Mouse (Mus musculus): ENCODE measurements at regions not wholly inside any gene's neighbourhood (a gene's known extent, or its start where the extent isn't known, plus 50 kb on each side); places are given as distances from the start of the nearest gene placed in this dataset.

DNA sequence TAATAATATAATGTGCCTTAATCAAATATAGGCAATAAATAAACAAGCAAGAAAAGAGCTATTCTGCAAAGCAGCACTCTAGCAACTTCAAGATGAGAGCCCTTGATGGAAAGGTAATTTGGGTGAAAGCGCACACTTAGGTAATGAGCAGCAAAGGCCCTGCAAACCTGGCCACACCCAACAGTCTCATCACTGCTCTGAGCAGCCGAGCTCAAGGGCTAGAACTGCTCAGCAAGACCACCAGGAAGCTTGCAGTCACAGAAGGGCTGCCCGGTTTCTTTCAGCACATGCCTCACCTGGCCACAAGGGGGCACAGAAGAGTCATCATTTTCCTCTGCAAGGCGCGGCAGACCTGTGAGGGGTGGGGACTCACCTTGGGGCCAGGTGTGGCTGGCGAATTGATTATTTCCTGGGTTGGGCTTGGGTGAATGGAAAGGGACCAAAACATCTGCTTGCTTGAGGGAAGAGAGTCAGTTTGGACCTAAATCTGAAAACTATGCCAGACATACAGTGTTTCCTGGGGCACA lies 253.4 kb downstream of the Cbln1 start:
- H3K27ac ChIP-seq (ENCODE audit: insufficient read depth, low read length) = no peak overlapping the region
- H3K4me1 ChIP-seq (ENCODE audit: control insufficient read depth, insufficient read depth, low read length) = no peaks in the 10 kb centered on the region
- TF ChIP-seq POLR2A (IDR thresholded peaks at IDR 0.05; ENCODE audit: low read depth, low read length) = no peak
- peak; percentile 35; the same call in 1 of the 2 replicates for TF ChIP-seq CTCF (IDR thresholded peaks at IDR 0.05; ENCODE audit: borderline replicate concordance, insufficient read depth, low read length)
- H3K4me3 ChIP-seq (ENCODE audit: insufficient read depth, low read length) = no peak overlapping the region

DNA sequence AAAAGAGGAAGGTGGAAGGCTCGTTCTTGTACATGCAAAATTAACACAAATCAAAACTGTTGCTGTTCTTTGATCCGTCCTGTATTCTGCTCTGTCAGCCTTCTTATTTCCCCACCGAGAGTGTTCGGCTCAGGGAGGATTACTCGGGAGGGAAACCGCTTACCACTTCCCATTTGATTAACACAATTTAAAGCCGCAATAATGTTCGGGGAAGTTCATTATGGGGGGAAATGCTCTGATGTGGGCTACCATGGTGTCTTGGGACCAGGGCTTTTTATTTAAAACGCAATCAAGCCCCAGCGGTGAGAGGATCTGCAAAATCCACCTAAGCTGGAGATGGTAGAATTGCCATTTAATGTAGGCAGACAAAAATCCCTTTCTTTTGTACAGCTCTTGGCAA lies 257.4 kb downstream of the Cbln1 start:
- no peaks in the 10 kb centered on the region for H3K4me1 ChIP-seq (ENCODE audit: control insufficient read depth, insufficient read depth, low read length)
- no peak for TF ChIP-seq POLR2A (IDR thresholded peaks at IDR 0.05; ENCODE audit: low read depth, low read length)
- no peak for TF ChIP-seq CTCF (IDR thresholded peaks at IDR 0.05; ENCODE audit: borderline replicate concordance, insufficient read depth, low read length)
- H3K4me3 ChIP-seq (ENCODE audit: insufficient read depth, low read length) = no peak overlapping the region
- no peak overlapping the region for H3K27ac ChIP-seq (ENCODE audit: insufficient read depth, low read length)

DNA sequence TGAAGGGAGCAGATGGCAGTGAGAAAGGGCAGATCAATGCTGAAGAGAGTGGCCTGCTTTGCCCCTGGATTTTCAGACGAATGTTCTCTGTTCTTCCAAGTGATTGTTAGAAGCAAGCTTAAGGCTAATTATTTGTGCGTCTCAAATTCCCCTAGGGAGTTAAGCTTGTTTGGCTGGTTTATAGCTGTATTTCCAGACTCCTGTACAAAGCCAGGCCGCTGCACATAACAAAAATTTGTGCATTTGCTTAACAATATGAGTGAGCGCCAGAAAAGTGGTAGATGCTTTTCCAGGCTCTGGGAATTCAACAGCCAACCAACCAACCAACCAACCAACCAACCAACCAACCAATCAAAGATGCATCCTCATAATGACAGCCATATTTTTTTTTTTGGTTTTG lies 261.9 kb downstream of the Cbln1 start:
- no peak overlapping the region for H3K4me3 ChIP-seq (ENCODE audit: insufficient read depth, low read length)
- no peaks in the 10 kb centered on the region for H3K4me1 ChIP-seq (ENCODE audit: control insufficient read depth, insufficient read depth, low read length)
- H3K27ac ChIP-seq (ENCODE audit: insufficient read depth, low read length) = no peak overlapping the region
- TF ChIP-seq CTCF (IDR thresholded peaks at IDR 0.05; ENCODE audit: borderline replicate concordance, insufficient read depth, low read length) = no peak
- no peak for TF ChIP-seq POLR2A (IDR thresholded peaks at IDR 0.05; ENCODE audit: low read depth, low read length)

DNA sequence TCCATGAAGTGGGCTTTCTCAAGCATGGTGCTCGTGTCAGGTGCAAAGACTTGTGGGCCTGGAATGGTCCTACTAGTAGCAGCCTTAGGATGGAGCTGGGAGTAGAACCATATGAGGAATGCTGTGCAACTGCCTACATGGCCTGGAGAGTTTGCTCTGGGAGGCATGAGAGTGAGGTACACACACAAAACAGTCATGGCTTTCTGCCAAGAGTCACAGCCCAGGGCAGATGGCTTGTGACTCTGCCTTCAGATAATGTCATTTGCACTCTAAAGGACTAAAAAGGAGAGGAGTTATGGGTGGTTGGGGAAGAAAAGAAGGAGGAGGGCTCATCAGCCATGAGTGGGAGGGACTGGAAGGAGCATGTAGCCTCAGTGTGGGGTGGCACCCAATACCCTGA lies 263.1 kb downstream of the Cbln1 start:
- no peaks in the 10 kb centered on the region for H3K4me1 ChIP-seq (ENCODE audit: control insufficient read depth, insufficient read depth, low read length)
- TF ChIP-seq POLR2A (IDR thresholded peaks at IDR 0.05; ENCODE audit: low read depth, low read length) = no peak
- TF ChIP-seq CTCF (IDR thresholded peaks at IDR 0.05; ENCODE audit: borderline replicate concordance, insufficient read depth, low read length) = no peak
- H3K27ac ChIP-seq (ENCODE audit: insufficient read depth, low read length) = no peak overlapping the region
- no peak overlapping the region for H3K4me3 ChIP-seq (ENCODE audit: insufficient read depth, low read length)

DNA sequence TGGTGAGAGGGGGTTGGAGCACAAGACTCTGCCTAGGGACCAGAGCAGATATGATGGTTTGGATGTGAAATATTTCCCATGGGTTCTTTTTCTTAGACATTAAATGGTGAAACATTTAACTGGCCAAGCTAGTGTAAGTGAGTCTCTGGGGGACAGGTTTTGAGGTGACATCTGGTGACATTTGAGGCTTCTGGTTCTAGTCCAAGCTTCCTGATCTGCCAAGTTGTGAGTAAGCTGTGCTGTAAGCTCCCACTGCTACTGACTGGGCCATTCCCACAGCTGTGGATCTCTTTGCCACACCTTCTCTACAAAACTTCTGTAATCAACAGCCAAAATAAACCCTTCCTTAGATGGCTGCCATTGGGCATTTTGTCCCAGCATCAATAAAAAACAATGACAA lies 264.4 kb downstream of the Cbln1 start:
- H3K4me3 ChIP-seq (ENCODE audit: insufficient read depth, low read length) = no peak overlapping the region
- TF ChIP-seq CTCF (IDR thresholded peaks at IDR 0.05; ENCODE audit: borderline replicate concordance, insufficient read depth, low read length) (no peak), POLR2A (IDR thresholded peaks at IDR 0.05; ENCODE audit: low read depth, low read length) (no peak)
- H3K27ac ChIP-seq (ENCODE audit: insufficient read depth, low read length) = no peak overlapping the region

DNA sequence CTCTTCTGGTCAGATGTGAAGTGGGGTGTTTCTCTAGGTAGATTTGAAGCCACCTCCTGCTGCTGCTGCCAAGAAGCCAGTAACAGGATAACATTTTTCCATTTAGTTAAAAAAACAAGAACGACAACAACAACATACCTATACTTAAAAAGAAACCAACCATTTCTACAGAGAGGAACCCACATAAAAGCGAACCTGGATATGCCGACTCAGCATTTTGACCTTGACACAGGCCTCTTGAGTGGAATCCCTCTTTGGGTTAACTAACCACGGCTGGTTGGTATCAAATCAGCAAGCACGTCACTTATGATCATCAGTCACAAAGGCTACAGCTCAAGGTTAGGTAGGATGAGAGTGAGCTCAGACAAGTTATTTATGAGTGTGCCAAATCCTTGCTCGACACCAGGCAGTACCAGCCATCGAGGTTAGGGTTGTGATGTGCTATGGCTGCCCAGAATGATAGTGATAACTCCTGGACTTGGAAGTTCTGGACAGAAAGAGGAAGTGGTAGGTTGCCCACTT lies 269.7 kb downstream of the Cbln1 start:
- Histone ChIP-seq H3K4me1 (ENCODE audit: control insufficient read depth, insufficient read depth, low read length) (0 out of 2 replicates have a peak, but pooled peaks cover 2% of the 10 kb centered on the region), H3K4me3 (ENCODE audit: insufficient read depth, low read length) (no peak overlapping the region), H3K27ac (ENCODE audit: insufficient read depth, low read length) (no peak overlapping the region)
- no peak for TF ChIP-seq POLR2A (IDR thresholded peaks at IDR 0.05; ENCODE audit: low read depth, low read length)
- no peak for TF ChIP-seq CTCF (IDR thresholded peaks at IDR 0.05; ENCODE audit: borderline replicate concordance, insufficient read depth, low read length)

More for the DNA sequence above, 264.4 kb downstream of the Cbln1 start:
- H3K4me1 ChIP-seq (ENCODE audit: control insufficient read depth, insufficient read depth, low read length) = no peaks in the 10 kb centered on the region

DNA sequence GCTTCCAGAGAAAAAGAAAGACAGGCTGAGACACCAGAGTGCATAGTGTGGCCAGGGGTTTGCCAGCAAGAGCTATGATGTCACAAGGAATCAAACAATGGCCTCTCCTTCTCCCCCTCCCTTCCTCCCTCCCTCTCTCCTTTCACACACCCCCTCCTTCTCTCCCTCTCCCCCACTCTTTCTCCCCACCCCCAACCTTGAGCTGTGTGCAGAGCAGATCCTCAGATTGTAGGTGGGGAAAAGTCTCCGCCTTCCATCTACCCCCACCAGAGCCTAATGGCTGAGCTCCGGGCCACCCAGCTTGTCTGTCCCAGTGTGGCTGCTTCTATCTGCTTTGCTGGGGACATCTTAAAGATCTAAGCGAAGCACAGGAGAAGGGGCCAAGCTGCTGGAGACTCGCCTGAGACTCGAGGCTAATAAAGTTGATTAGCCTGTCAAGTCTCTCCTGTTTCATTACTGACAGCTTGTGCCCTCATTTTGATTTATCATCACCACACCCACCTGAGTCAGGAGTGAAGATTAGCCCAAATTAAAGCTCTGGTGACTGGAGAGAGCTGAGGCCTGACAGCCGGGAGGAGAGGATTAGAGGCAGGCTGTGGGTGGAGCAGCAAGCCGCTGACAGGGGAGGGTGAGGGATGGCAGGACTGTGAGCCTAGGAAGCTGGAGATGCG lies 272.8 kb downstream of the Cbln1 start:
- no peak for TF ChIP-seq POLR2A (IDR thresholded peaks at IDR 0.05; ENCODE audit: low read depth, low read length)
- no peak for TF ChIP-seq CTCF (IDR thresholded peaks at IDR 0.05; ENCODE audit: borderline replicate concordance, insufficient read depth, low read length)
- no peak overlapping the region for H3K27ac ChIP-seq (ENCODE audit: insufficient read depth, low read length)
- H3K4me3 ChIP-seq (ENCODE audit: insufficient read depth, low read length) = no peak overlapping the region
- H3K4me1 ChIP-seq (ENCODE audit: control insufficient read depth, insufficient read depth, low read length) = 0 out of 2 replicates have a peak, but pooled peaks cover 2% of the 10 kb centered on the region

DNA sequence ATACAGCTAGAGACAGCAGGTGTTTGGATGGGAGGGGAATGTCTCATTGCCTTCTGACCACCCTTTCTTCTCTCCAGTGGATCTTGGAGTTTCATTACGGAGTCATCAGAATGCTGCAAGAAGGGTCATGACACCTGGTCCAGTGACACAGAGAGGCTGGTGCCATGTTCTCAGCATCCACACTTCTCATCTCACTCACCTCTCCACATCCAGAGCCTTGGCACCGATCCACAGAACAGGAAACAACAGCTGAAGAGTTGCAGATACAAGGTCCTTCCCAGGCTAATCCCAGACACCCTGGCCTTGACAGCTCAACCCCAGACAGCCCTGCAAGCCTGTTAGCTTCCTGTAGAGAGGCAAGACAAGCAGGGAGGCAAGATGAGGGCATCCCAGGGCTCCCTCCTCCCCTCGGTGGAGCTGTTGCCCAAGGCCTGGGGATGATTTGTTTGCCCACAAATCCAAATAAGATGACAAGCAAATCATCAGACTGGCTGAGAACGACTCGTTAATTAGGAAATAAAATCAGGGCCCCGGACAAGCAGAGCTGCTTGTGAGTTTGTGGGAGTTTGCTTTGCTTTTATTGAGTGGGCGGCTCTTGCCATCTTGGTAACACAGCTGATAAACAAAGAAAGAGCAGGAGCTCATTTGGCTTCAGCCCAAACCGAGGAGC lies 274.4 kb downstream of the Cbln1 start:
- H3K4me1 ChIP-seq (ENCODE audit: control insufficient read depth, insufficient read depth, low read length) = 0 out of 2 replicates have a peak, but pooled peaks cover 2% of the 10 kb centered on the region
- H3K27ac ChIP-seq (ENCODE audit: insufficient read depth, low read length) = no peak overlapping the region
- H3K4me3 ChIP-seq (ENCODE audit: insufficient read depth, low read length) = no peak overlapping the region
- TF ChIP-seq CTCF (IDR thresholded peaks at IDR 0.05; ENCODE audit: borderline replicate concordance, insufficient read depth, low read length) (no peak), POLR2A (IDR thresholded peaks at IDR 0.05; ENCODE audit: low read depth, low read length) (no peak)

DNA sequence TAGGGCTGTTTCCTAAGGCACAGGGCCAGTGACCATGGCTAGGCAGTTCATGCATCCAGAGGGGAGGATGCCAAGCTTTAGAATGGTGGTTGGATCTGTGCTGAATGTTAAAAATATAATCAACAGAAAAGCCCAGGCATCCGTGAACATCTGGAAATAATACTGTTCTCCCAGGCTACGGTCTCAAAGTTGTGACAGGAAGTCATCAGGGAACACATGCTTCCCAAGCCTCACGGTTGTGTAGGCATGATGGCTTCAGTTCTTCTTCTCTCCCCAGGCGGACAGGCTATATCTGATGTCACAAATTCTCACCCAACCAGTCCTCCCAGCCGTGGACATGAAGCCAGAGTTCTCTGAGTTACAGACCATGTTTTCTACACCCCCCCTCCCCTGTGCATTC lies 275.4 kb downstream of the Cbln1 start:
- no peak overlapping the region for H3K4me3 ChIP-seq (ENCODE audit: insufficient read depth, low read length)
- TF ChIP-seq CTCF (IDR thresholded peaks at IDR 0.05; ENCODE audit: borderline replicate concordance, insufficient read depth, low read length) = no peak
- TF ChIP-seq POLR2A (IDR thresholded peaks at IDR 0.05; ENCODE audit: low read depth, low read length) = no peak
- no peak overlapping the region for H3K27ac ChIP-seq (ENCODE audit: insufficient read depth, low read length)
- 0 out of 2 replicates have a peak, but pooled peaks cover 2% of the 10 kb centered on the region for H3K4me1 ChIP-seq (ENCODE audit: control insufficient read depth, insufficient read depth, low read length)

DNA sequence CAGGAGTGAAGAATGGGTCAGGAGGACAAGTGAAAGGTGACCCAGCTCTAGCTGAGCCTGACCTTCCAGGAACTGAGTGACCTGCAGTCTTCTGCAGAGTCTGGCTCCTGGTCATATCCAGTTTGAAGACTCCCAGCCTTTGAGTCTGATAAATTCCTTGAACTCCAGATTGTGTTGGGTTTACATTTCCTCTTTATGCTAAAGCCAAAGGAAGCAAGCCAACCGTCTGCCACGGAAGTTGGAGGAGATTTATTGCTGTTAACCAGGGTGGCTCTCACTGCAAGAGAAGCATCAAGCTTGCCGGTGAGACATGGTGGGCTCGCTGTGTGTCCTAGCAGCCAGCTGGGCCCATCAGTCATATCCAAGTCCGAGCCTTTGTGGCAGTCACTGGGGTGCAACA lies 276.4 kb downstream of the Cbln1 start:
- H3K27ac ChIP-seq (ENCODE audit: insufficient read depth, low read length) = no peak overlapping the region
- no peak for TF ChIP-seq CTCF (IDR thresholded peaks at IDR 0.05; ENCODE audit: borderline replicate concordance, insufficient read depth, low read length)
- no peak for TF ChIP-seq POLR2A (IDR thresholded peaks at IDR 0.05; ENCODE audit: low read depth, low read length)
- H3K4me1 ChIP-seq (ENCODE audit: control insufficient read depth, insufficient read depth, low read length) = 0 out of 2 replicates have a peak, but pooled peaks cover 2% of the 10 kb centered on the region
- no peak overlapping the region for H3K4me3 ChIP-seq (ENCODE audit: insufficient read depth, low read length)

Measured in embryonic fibroblast, embryonic 13.5 days (primary cell).